Mouse (Mus musculus) layer of hippocampus, adult 11-12 months (tissue): ENCODE measurements at regions not wholly inside any gene's neighbourhood (a gene's known extent, or its start where the extent isn't known, plus 50 kb on each side); places are given as distances from the start of the nearest gene placed in this dataset.

Source experiments
- DNase-seq: peaks from one replicate; pipeline ENCODE4 v3.0.0; 2022; ENCODE audit warnings: low spot score

GRCm38 (mm10) chr3:35027898-35028297, 377.7 kb downstream of the Sox2 start:
- DNase-seq: no peak

DNA sequence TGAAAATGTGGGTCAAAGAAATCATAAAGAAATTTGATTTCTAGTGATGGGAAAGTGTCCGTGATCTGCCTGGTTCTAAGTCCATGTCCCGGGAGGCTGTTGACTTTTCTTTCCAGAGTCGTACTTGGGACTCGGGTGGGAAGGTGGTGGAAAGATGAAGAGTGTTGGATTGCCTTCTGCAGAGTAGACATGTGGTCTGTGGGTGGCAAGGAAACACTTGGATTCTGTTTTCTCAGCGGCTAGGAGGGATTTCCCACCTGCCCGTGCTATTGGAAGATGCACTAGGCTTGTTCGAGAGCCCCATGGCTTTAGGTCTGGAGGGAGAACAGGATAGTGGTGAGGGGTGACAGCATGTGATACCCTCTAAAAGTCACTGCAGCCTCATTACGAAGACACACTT, 379.7 kb downstream of the Sox2 start:
- peak; percentile 12 for DNase-seq

- DNase-seq: no peak
Measured at GRCm38 (mm10) chr3:35033587-35033986, 383.4 kb downstream of the Sox2 start.

- DNase-seq: no peak
Measured at GRCm38 (mm10) chr3:35035234-35035633, 385.0 kb downstream of the Sox2 start.

DNA sequence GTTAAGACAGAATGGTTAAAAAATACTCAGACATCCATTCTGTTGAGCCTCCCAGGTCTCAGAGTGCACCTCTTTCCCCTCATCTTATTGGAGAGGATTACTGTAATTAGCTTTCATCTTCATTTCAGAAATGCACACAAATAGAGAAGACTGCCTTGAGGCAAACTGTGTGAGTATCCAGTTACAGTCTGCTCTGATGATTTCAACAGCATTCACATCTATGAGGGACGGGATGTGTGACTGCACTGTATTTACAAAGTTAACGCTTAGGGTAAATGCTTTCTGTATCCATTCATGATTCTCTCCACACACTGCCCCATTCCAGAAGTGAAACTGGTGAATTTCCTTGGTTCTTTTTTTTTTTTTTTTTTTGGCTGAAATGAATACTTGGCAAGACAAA, 393.5 kb downstream of the Sox2 start:
- no peak for DNase-seq

DNA sequence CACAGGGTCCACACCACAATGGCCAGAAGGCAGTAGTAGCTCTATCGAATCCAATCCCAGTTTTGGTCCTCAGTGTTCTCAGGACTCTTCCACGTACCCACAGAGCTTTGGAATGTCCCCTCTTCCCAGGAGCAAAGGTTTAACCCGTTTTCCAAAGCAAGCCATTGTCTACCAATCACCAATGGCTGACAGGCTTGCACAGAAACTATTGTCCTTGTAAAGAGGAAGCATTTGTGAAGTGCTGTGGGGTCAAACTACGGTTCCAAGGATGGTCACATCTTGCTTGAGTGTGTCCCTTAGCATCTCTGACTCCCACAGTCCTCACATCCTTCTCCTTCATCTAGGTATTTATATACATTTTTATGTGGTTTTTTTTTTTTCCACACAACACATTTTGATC, 409.2 kb downstream of the Sox2 start:
- DNase-seq: no peak

- no peak for DNase-seq
Measured at GRCm38 (mm10) chr3:35060042-35060441, 409.8 kb downstream of the Sox2 start.

- peak; percentile 18 for DNase-seq
Measured at GRCm38 (mm10) chr3:35066824-35067223, 416.6 kb downstream of the Sox2 start.

DNA sequence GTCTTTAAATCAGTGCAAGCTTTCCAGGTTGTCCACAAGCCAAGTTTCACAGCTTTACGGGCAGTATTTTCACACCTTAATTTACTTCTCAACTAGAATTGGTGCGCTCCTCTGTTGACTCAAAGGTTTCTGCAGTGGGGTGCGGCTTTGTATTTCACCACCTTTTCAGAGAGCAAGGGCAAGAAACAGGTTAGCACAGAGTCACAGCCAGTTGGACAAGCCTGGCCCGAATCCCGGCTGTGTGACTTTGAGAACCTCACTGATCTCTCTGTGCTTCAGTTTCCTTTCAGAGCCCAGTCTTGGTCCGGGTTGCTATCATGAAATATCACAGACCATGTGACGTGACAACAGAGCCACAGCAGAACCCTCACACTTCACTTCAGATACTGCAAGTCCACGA, 418.4 kb downstream of the Sox2 start:
- no peak for DNase-seq

DNA sequence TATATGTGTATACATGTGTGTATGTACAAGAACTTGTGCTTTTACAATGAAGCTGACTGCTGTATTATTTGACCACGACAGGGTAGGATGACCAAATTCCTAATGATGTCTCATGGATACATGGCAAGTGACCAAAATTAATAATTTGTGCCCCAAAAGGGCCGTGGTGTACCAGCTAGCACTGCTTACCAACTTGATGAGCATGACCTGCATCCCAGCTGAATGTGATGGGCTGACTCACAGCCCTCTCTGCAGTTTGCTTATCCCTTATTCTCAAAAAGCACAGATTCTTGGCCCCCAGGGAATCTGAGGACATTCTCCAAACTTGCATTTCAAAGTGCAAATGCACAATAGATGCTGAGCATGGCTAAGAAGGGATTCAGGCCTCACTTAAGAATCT, 420.8 kb downstream of the Sox2 start:
- no peak for DNase-seq

GRCm38 (mm10) chr3:35079887-35080286, 429.7 kb downstream of the Sox2 start:
- DNase-seq: no peak

DNA sequence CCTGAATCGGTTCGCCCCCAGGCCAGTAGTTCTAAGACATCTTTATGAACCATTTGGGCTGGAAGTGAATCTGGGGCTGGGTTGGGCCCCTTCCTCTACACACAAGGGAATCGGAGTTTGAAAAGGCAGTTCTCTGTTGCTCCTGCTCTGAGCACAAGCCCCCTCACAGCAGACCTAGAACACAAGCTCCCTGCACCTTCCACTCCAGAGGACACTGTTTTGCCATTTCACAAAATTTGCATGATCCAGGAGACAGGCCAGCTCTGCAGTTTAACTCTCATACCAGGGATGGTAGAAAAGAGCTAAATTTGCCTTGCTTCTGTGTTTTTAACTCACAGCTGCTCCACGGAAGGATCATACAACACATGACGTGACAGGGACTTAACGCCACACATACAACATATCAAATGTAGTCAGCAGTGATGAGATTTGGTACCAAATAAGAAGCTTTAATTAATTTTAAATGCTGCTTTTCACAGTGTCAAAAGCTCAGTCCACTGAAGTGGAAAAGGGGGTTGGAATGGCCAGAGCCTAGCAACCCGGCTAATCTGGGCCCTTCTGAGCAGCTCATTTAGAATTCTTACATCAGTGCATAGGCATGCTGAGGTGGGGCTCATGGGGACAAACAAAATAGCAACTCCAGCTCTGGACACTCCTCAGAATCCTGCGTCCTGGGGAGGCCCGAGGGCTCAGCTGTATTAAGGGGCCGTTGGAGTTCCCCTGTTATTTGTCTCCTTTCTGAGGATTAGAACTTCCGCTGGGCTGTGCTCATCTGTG, 434.1 kb downstream of the Sox2 start:
- DNase-seq: no peak

- peak; percentile 51 for DNase-seq
Measured at GRCm38 (mm10) chr3:35088241-35089080, 438.3 kb downstream of the Sox2 start.

DNA sequence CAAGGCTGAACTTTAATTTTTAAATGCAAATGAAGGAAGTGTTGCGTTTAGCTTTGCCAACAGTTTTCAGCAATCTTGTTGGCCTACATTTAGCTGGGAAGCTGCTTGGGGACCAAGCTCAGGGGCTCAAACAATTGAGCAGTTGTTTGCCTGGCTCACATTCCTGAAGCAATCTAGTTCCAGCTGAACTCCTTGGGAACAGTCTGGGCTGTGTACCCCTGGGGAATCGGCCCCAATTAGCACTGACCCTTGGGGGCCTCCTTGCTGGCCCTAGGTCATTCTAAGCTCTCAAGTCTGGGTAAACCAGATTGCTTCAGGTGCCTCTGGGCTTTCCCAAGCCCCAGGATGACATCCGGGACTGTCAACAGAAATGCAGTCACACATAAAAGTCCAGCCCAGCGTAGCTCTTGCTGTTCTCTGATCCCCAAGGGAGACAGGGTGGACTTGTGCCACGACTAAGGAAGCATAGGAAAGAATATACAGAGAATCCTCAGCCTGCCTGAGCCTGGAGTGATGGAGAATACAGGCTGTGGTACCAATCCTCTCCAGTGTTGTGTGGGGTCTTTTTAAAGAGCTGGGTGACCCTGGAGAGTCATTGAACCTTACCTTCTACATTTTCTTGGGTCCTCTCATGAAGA, 440.4 kb downstream of the Sox2 start:
- DNase-seq: peak; percentile 19

DNA sequence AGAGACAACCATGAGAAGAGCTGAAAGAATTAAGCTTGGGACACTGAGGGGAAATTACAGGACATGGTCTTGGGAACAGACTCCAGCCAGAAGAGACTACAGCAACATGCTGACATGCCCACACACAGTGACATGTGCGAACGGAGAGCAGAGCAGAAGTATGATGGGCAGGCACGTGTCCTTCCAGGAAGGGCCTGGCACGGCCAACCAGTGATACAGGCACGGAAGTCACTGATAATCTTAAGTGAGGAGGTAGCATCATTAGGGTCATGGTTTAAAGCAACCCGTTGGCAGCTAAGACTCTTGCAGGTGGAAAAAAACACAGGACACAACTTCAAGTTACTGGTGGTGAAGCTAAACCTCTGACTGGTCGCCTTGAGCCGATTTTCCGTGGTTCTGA, 442.8 kb downstream of the Sox2 start:
- DNase-seq: no peak

DNA sequence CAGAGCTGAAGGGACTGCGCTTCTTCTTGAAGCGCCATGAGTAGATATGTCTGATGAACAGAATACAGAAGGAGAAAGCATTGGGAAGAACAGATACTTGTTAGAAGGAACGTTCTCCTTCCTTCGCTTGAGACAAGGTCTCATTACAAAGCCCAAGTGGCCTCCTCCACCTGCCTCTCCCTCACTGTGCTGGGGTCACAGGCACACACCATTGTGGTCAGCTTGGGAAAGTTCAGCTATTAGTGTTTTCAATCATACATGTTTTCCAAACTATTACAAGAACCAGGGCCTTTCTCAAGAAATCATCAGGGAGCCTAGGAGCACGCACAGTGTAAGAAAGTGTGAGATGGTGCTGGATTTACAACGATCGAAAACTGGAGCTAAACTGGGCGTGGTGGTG, 445.0 kb downstream of the Sox2 start:
- DNase-seq: no peak

DNA sequence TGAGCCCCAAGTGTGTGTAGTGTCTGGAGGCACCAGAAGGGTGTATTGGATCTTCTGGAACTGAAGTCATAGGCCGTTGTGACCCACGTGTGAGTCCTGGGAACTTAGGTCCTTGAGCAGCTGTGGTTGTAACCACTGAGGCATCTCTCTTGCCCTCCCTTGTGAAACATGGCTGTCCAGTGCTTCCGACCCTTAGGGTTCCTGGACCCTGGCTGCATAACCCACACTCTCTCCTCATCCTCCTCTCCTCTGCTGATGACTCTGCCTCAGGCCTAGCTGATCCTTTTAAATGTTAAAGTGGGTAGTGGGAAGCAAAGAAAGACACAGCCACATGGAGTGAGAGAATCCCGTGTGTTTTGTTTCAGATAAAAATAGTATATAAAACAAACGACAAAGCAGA, 446.2 kb downstream of the Sox2 start:
- no peak for DNase-seq

GRCm38 (mm10) chr3:35097766-35098165, 447.6 kb downstream of the Sox2 start:
- no peak for DNase-seq

GRCm38 (mm10) chr3:35099226-35099625, 449.0 kb downstream of the Sox2 start:
- no peak for DNase-seq

DNA sequence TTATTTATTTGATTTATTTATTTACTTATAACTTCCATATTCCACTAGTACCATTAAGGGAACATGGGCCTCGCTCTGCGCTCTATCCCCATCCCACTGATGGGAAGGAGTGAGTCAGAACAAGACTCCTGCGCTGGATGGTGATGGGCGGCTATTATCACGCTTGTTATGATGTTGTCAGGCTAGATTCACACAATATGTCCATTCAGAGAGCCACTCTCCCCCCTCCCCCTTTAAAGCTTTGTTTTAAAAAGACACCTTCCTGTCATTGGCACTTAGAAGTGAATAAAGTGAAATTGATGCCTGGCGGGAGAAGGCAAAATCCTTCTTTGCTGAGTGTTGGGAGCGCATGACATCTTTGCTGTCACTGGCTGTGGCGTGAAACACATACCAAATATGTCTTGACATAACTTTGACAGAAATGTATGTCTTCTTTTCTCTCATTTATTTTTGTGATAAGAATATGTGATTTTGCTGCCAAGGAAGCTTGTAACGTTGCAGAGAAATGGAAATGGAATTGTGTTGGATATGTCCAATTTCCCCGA, 449.7 kb downstream of the Sox2 start:
- no peak for DNase-seq

DNA sequence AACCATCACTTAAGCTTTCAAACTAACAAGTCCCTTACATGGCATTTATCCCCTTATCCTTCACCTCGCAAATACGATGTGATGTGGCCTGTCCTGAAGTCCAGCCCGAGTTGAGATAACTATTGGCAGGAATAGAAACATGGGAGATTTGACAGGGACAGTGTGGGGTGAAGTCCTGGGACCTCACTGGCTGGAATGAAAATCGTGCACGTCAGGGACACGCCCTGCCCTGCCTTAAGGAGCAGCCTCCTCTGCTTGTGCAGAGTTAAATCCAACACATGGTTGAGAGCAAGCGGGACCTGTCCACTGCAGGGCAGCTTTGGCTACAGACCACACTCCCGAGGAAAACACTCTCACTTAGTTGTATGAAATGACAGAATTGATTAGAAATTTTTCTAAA, 451.1 kb downstream of the Sox2 start:
- no peak for DNase-seq

GRCm38 (mm10) chr3:35101951-35102350, 451.7 kb downstream of the Sox2 start:
- DNase-seq: no peak
